Mouse (Mus musculus) stomach, embryonic 14.5 days (tissue): ENCODE measurements at regions not wholly inside any gene's neighbourhood (a gene's known extent, or its start where the extent isn't known, plus 50 kb on each side); places are given as distances from the start of the nearest gene placed in this dataset.

Experiments used
- ATAC-seq: fragments of 200-750 bp; cut with Nextera tagmentation; 2 replicates; pipeline ENCODE4 v1.8.0; 2017; ENCODE audit warnings: low read depth, moderate TSS enrichment; ENCODE audit not compliant: insufficient number of reproducible peaks, insufficient read depth, low FRiP score
- H3K27ac ChIP-seq: fragments of 300-500 bp; sonication (generic); 2 replicates; pipeline ENCODE4 v1.5.1; 2014; ENCODE audit warnings: mild to moderate bottlenecking, low read length, moderate library complexity, mixed read lengths
- H3K27me3 ChIP-seq: fragments of 300-500 bp; sonication (generic); 2 replicates; pipeline ENCODE4 v1.6.1; 2014; ENCODE audit warnings: low read length, control low read depth, mixed read lengths; ENCODE audit not compliant: control insufficient read depth, insufficient read depth
- H3K36me3 ChIP-seq: fragments of 300-500 bp; sonication (generic); 2 replicates; pipeline ENCODE4 v1.6.1; 2014; ENCODE audit warnings: mild to moderate bottlenecking, control low read depth, low read length, moderate library complexity, mixed read lengths; ENCODE audit not compliant: control insufficient read depth, insufficient read depth
- H3K4me1 ChIP-seq: fragments of 300-500 bp; sonication (generic); 2 replicates; pipeline ENCODE4 v1.6.1; 2014; ENCODE audit warnings: low read length, control low read depth, mixed read lengths; ENCODE audit not compliant: control insufficient read depth, insufficient read depth
- H3K4me2 ChIP-seq: fragments of 300-500 bp; sonication (generic); replicated peaks from 2 replicates; pipeline ENCODE4 v1.6.1; 2014; ENCODE audit warnings: low read depth, low read length, control low read depth
- H3K4me3 ChIP-seq: fragments of 300-500 bp; sonication (generic); 2 replicates; pipeline ENCODE4 v1.5.1; 2014; ENCODE audit warnings: low read depth, low read length, control low read depth
- H3K9ac ChIP-seq: fragments of 300-500 bp; sonication (generic); replicated peaks from 2 replicates; pipeline ENCODE4 v1.6.1; 2014; ENCODE audit warnings: low read depth, mild to moderate bottlenecking, control low read depth, low read length, moderate library complexity, mixed read lengths
- H3K9me3 ChIP-seq: fragments of 300-500 bp; sonication (generic); 2 replicates; pipeline ENCODE4 v1.6.1; 2016; ENCODE audit warnings: low read depth, low read length, control low read depth; ENCODE audit not compliant: control insufficient read depth
- WGBS: fragments of 180-500 bp; shearing (Covaris S2); extraction: QIAGEN DNeasy Blood & Tissue Kit; methylation state at CpG from one replicate; pipeline ENCODE4 v1.1.7; 2014; 5-methylcytosine and 5-hydroxymethylcytosine counted together

GRCm38 (mm10) chr2:169154881-169155280, 199.5 kb upstream of the Zfp64 start:
- ATAC-seq, result no peak
- H3K4me2 ChIP-seq, result no peak overlapping the region
- no peak overlapping the region for H3K9ac ChIP-seq
- no peaks in the 10 kb centered on the region for H3K36me3 ChIP-seq
- WGBS, result 56% methylated on average over 12 of the region's 12 CpGs
- H3K4me1 ChIP-seq, result no peaks in the 10 kb centered on the region
- no peaks in the 10 kb centered on the region for H3K27me3 ChIP-seq
- no peak overlapping the region for H3K27ac ChIP-seq
- H3K9me3 ChIP-seq, result no peaks in the 10 kb centered on the region
- no peak overlapping the region for H3K4me3 ChIP-seq

- H3K9me3 ChIP-seq, result no peaks in the 10 kb centered on the region
- 79% methylated on average over 7 of the region's 7 CpGs for WGBS
Measured at GRCm38 (mm10) chr2:169147655-169148054, 192.3 kb upstream of the Zfp64 start.

GRCm38 (mm10) chr2:169142224-169142623, 186.8 kb upstream of the Zfp64 start:
- no peak for ATAC-seq
- H3K9me3 ChIP-seq, result no peaks in the 10 kb centered on the region
- H3K4me1 ChIP-seq, result no peaks in the 10 kb centered on the region
- WGBS, result 57% methylated on average over 8 of the region's 8 CpGs
- H3K27ac ChIP-seq, result no peak overlapping the region
- H3K36me3 ChIP-seq, result no peaks in the 10 kb centered on the region
- H3K9ac ChIP-seq, result no peak overlapping the region
- no peak overlapping the region for H3K4me3 ChIP-seq
- H3K4me2 ChIP-seq, result no peak overlapping the region
- H3K27me3 ChIP-seq, result no peaks in the 10 kb centered on the region

More at GRCm38 (mm10) chr2:169147655-169148054, 192.3 kb upstream of the Zfp64 start:
- H3K36me3 ChIP-seq, result no peaks in the 10 kb centered on the region
- H3K4me3 ChIP-seq, result no peak overlapping the region
- no peak overlapping the region for H3K9ac ChIP-seq
- H3K27ac ChIP-seq, result no peak overlapping the region
- ATAC-seq, result no peak
- no peaks in the 10 kb centered on the region for H3K4me1 ChIP-seq
- no peaks in the 10 kb centered on the region for H3K27me3 ChIP-seq
- H3K4me2 ChIP-seq, result no peak overlapping the region

GRCm38 (mm10) chr2:169133855-169134254, 178.5 kb upstream of the Zfp64 start:
- H3K4me1 ChIP-seq, result peaks cover 5% of the 10 kb centered on the region; the same call in 1 of the 2 replicates
- no peaks in the 10 kb centered on the region for H3K27me3 ChIP-seq
- H3K4me2 ChIP-seq, result no peak overlapping the region
- WGBS, result 17% methylated on average over 15 of the region's 15 CpGs
- no peaks in the 10 kb centered on the region for H3K36me3 ChIP-seq
- H3K9ac ChIP-seq, result no peak overlapping the region
- no peak overlapping the region for H3K27ac ChIP-seq
- no peaks in the 10 kb centered on the region; the same call in 1 of the 2 replicates for H3K9me3 ChIP-seq
- no peak for ATAC-seq
- no peak overlapping the region for H3K4me3 ChIP-seq

GRCm38 (mm10) chr2:169125476-169125875, 170.1 kb upstream of the Zfp64 start:
- Histone ChIP-seq H3K9ac (no peak overlapping the region), H3K36me3 (no peaks in the 10 kb centered on the region), H3K4me2 (no peak overlapping the region), H3K27ac (no peak overlapping the region), H3K4me3 (no peak overlapping the region), H3K4me1 (no peaks in the 10 kb centered on the region), H3K9me3 (peaks cover 3% of the 10 kb centered on the region; the same call in 1 of the 2 replicates), H3K27me3 (no peaks in the 10 kb centered on the region)
- ATAC-seq, result no peak
- WGBS, result 85% methylated on average over 10 of the region's 10 CpGs

GRCm38 (mm10) chr2:169122887-169123286, 167.5 kb upstream of the Zfp64 start:
- Histone ChIP-seq H3K4me2 (no peak overlapping the region), H3K4me1 (no peaks in the 10 kb centered on the region), H3K9ac (no peak overlapping the region), H3K27me3 (no peaks in the 10 kb centered on the region), H3K4me3 (no peak overlapping the region), H3K9me3 (peaks cover 3% of the 10 kb centered on the region; the same call in 1 of the 2 replicates), H3K36me3 (no peaks in the 10 kb centered on the region), H3K27ac (no peak overlapping the region)
- WGBS, result 94% methylated on average over 7 of the region's 7 CpGs
- ATAC-seq, result no peak

- WGBS, result 52% methylated on average over 10 of the region's 10 CpGs
- Histone ChIP-seq H3K9ac (no peak overlapping the region), H3K36me3 (no peaks in the 10 kb centered on the region), H3K4me3 (no peak overlapping the region), H3K4me1 (no peaks in the 10 kb centered on the region), H3K9me3 (no peaks in the 10 kb centered on the region), H3K27ac (no peak overlapping the region), H3K27me3 (no peaks in the 10 kb centered on the region), H3K4me2 (no peak overlapping the region)
- no peak for ATAC-seq
Measured at GRCm38 (mm10) chr2:169116841-169117240, 161.5 kb upstream of the Zfp64 start.

GRCm38 (mm10) chr2:169109044-169109443, 153.7 kb upstream of the Zfp64 start:
- H3K4me2 ChIP-seq, result no peak overlapping the region
- no peaks in the 10 kb centered on the region for H3K9me3 ChIP-seq
- WGBS, result 85% methylated on average over 4 of the region's 4 CpGs
- H3K27ac ChIP-seq, result no peak overlapping the region
- no peaks in the 10 kb centered on the region for H3K27me3 ChIP-seq
- H3K4me3 ChIP-seq, result no peak overlapping the region
- H3K36me3 ChIP-seq, result no peaks in the 10 kb centered on the region
- ATAC-seq, result no peak
- H3K9ac ChIP-seq, result no peak overlapping the region
- H3K4me1 ChIP-seq, result no peaks in the 10 kb centered on the region

GRCm38 (mm10) chr2:169108037-169108436, 152.7 kb upstream of the Zfp64 start:
- Histone ChIP-seq H3K36me3 (no peaks in the 10 kb centered on the region), H3K4me2 (no peak overlapping the region), H3K4me1 (no peaks in the 10 kb centered on the region), H3K27me3 (no peaks in the 10 kb centered on the region), H3K9ac (no peak overlapping the region), H3K4me3 (no peak overlapping the region), H3K9me3 (no peaks in the 10 kb centered on the region), H3K27ac (no peak overlapping the region)
- ATAC-seq, result no peak
- WGBS, result 42% methylated on average over 10 of the region's 10 CpGs
